Mouse (Mus musculus) testis, adult 2 months (tissue): ENCODE measurements at regions not wholly inside any gene's neighbourhood (a gene's known extent, or its start where the extent isn't known, plus 50 kb on each side); places are given as distances from the start of the nearest gene placed in this dataset.

ENCODE experiments used
- H3K27ac ChIP-seq: fragments of 200-500 bp; 2 replicates; pipeline ENCODE4 v1.5.1; 2012; ENCODE audit warnings: low read depth, low read length; ENCODE audit not compliant: control insufficient read depth, insufficient read depth
- H3K27me3 ChIP-seq: fragments of 200-500 bp; 2 replicates; pipeline ENCODE4 v1.6.1; 2012; ENCODE audit warnings: mild to moderate bottlenecking, low read length, moderate library complexity; ENCODE audit not compliant: control insufficient read depth, insufficient read depth
- H3K36me3 ChIP-seq: fragments of 200-500 bp; 2 replicates; pipeline ENCODE4 v1.6.1; 2012; ENCODE audit warnings: mild to moderate bottlenecking, low read length; ENCODE audit not compliant: control insufficient read depth, insufficient read depth
- H3K4me1 ChIP-seq: fragments of 200-500 bp; 2 replicates; pipeline ENCODE4 v1.6.1; 2012; ENCODE audit warnings: low read length; ENCODE audit not compliant: control insufficient read depth, insufficient read depth
- H3K4me3 ChIP-seq: fragments of 200-500 bp; 2 replicates; pipeline ENCODE4 v1.5.1; 2012; ENCODE audit warnings: low read depth, mild to moderate bottlenecking, low read length, moderate library complexity, mixed read lengths; ENCODE audit not compliant: control insufficient read depth
- CTCF ChIP-seq: fragments of 200-500 bp; IDR thresholded peaks from 2 replicates; pipeline ENCODE4 v1.5.1; 2012; ENCODE audit warnings: low read depth, mild to moderate bottlenecking, inconsistent platforms, low read length, moderate library complexity; ENCODE audit not compliant: control insufficient read depth, insufficient read depth, insufficient replicate concordance
- POLR2A ChIP-seq: fragments of 200-500 bp; IDR thresholded peaks from 2 replicates; pipeline ENCODE4 v1.6.1; 2012; ENCODE audit warnings: low read depth, mild to moderate bottlenecking, inconsistent platforms, low read length, moderate library complexity; ENCODE audit not compliant: control insufficient read depth

GRCm38 (mm10) chr10:96499274-96499673, 117.5 kb upstream of the Btg1 start:
- no peaks in the 10 kb centered on the region for H3K27me3 ChIP-seq
- H3K4me3 ChIP-seq: no peak overlapping the region
- H3K36me3 ChIP-seq: no peaks in the 10 kb centered on the region
- H3K27ac ChIP-seq: no peak overlapping the region
- H3K4me1 ChIP-seq: no peaks in the 10 kb centered on the region
- TF ChIP-seq CTCF: no peak
- no peak for TF ChIP-seq POLR2A

DNA sequence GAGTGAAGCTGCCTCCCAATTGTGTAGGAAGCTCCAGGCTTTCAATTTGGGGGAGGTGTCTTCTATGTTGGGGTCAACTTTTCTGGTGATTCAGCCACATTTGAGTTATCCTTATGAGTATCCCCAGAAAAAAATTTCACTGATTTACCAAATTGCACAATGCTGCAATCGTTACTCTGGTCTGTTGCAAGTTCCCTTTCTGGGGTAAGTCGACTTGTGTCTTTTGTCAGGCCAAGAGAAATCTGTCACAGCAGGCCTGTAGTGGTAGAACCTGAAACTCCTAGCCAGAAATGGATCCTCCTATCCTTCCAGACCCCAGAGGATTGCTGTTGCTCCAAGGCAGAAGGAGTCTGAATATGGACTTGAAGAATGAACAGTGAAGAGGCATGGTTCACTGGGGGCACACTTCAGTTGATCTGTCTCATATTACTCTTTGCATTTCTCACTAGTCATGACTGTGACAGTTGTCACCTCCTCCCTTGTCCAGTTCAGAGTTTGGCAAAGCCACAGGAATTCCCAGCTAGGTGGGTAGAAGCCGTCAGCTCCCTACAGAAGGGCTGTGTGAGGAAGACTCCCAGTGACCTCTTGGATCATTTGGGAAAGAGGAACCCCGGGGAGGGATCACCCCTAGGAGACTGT, 114.6 kb upstream of the Btg1 start:
- no peaks in the 10 kb centered on the region for H3K36me3 ChIP-seq
- no peaks in the 10 kb centered on the region for H3K27me3 ChIP-seq
- no peak overlapping the region for H3K4me3 ChIP-seq
- H3K27ac ChIP-seq: no peak overlapping the region
- TF ChIP-seq CTCF (no peak), POLR2A (no peak)
- no peaks in the 10 kb centered on the region for H3K4me1 ChIP-seq

- Histone ChIP-seq H3K27me3 (no peaks in the 10 kb centered on the region), H3K27ac (no peak overlapping the region), H3K36me3 (no peaks in the 10 kb centered on the region), H3K4me3 (no peak overlapping the region), H3K4me1 (no peaks in the 10 kb centered on the region)
- TF ChIP-seq CTCF: no peak
- TF ChIP-seq POLR2A: no peak
These were observed 114.1 kb upstream of the Btg1 start for GRCm38 (mm10) chr10:96502736-96503135.

DNA sequence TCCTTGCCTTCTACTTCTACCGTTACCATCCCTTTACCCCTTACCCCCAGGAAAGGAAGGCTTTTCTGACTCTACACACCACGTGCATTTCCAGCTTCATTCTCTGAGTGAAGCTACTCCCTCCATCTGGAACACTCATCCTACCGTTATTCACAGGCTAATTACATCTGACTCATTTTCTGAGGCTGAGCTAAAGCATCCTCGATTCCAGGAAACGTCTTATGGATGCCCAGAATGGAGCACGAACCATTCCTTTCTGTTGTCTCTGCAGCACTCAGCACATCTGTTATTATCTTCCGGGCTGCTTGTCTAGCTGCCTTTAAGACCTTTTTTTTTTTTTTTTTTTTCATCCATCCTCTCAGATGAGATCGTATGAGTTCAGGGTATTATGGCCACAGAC, 112.5 kb upstream of the Btg1 start:
- no peak overlapping the region for H3K27ac ChIP-seq
- TF ChIP-seq POLR2A (no peak), CTCF (no peak)
- no peaks in the 10 kb centered on the region for H3K36me3 ChIP-seq
- H3K27me3 ChIP-seq: no peaks in the 10 kb centered on the region
- H3K4me3 ChIP-seq: no peak overlapping the region
- no peaks in the 10 kb centered on the region for H3K4me1 ChIP-seq

- Histone ChIP-seq H3K27me3 (no peaks in the 10 kb centered on the region), H3K27ac (no peak overlapping the region), H3K4me3 (no peak overlapping the region)
These were observed 101.5 kb upstream of the Btg1 start for GRCm38 (mm10) chr10:96515164-96515922.

DNA sequence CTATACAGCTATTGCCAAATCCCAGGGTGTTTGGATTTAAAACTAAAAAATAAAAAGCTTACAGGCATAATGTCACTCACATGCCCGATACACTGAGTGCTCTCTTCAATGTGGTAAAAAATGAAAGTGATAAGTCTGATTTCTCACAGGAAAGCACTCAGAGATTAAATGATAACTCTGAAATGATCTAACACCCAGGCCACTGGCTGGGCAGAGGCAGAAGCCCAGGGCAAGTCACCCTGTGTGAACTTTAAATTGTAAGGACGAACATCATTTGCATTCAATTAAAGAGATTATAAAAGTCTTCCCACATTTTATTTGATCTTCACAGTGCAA, 100.9 kb upstream of the Btg1 start:
- H3K27ac ChIP-seq: no peak overlapping the region
- no peaks in the 10 kb centered on the region for H3K4me1 ChIP-seq
- no peaks in the 10 kb centered on the region for H3K36me3 ChIP-seq
- H3K27me3 ChIP-seq: no peaks in the 10 kb centered on the region
- no peak overlapping the region for H3K4me3 ChIP-seq
- TF ChIP-seq CTCF: no peak
- TF ChIP-seq POLR2A: no peak

More at GRCm38 (mm10) chr10:96515164-96515922, 101.5 kb upstream of the Btg1 start:
- Histone ChIP-seq H3K36me3 (no peaks in the 10 kb centered on the region), H3K4me1 (no peaks in the 10 kb centered on the region)
- TF ChIP-seq POLR2A (no peak), CTCF (no peak)

DNA sequence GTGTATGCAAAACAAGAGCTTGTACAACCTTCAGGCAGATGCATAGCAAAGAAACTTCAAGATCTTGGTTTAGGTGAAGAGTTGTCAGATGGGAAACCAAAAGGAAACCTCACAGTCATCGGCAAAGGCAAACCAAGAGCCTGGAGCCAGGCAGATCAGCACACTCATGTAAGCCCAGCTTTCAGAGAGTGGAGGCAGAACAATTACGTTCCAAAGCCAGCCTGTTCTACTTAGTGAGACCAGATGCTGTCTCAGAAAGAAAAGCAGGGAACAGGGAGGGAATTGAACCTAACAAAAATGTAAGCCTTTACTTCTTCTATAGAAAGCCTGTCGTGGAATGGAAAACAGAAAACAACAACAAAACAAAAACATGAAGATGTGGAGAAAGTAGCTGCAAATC, 97.4 kb upstream of the Btg1 start:
- Histone ChIP-seq H3K27ac (no peak overlapping the region), H3K4me1 (no peaks in the 10 kb centered on the region), H3K4me3 (no peak overlapping the region), H3K36me3 (no peaks in the 10 kb centered on the region), H3K27me3 (no peaks in the 10 kb centered on the region)
- TF ChIP-seq CTCF: no peak
- TF ChIP-seq POLR2A: no peak
